Mouse (Mus musculus): ENCODE measurements around the gene Smim14.

- TF ChIP-seq CTCF (IDR thresholded peaks at IDR 0.05; ENCODE audit: low read depth, low read length), result no peak
- no peak for TF ChIP-seq POLR2A (IDR thresholded peaks at IDR 0.05; ENCODE audit: insufficient read depth, low read length)
Measured at GRCm38 (mm10) chr5:65428321-65428720, 108.7 kb downstream of the Smim14 start.
